In genomic region chr15:10500838-10501719, GRCm38 (mm10) we compare ENCODE assay signal across 9 mouse cellular contexts. TPM values are rescaled to one million over a fixed set of nuclear protein-coding genes. Genes with fewer than 3 reads are reported as not detected.
A peak's percentile ranks its signal among the peaks of the same experiment; 100 is the strongest.
DNase-seq lines count a peak whose midpoint lies in the region; ATAC-seq and TF ChIP-seq lines count a peak whose summit lies in the region.
"Had no signal": no experiment of that assay in that cellular context is flagged by ENCODE, and none has a peak within 500 bp of the region (broad histone marks: within the 10 kb centered on the region; RNA-seq: fewer than 3 reads in every experiment).

No protein-coding gene starts in this region.

- no peaks in the 10 kb centered on the region for H3K9me3 ChIP-seq in E14TG2a.4 (ENCODE audit: low read length)
- H3K9me3 ChIP-seq in embryonic facial prominence, embryonic 11.5 days (replicated peaks; ENCODE audit: control insufficient read depth, low read length) = no peaks in the 10 kb centered on the region
- H3K9me3 ChIP-seq: heart, embryonic 13.5 days had no signal

- H3K27ac ChIP-seq in embryonic facial prominence, embryonic 11.5 days (replicated peaks; ENCODE audit: low read depth, low read length) = no peak overlapping the region
- H3K27ac ChIP-seq: heart, embryonic 13.5 days had no signal

- peak; percentile 72 for TF ChIP-seq CTCF in E14TG2a.4 (conservative IDR thresholded peaks at IDR 0.05; ENCODE audit: low read length)

- peaks cover 22% of the 10 kb centered on the region for H3K4me1 ChIP-seq in E14TG2a.4 (replicated peaks; ENCODE audit: low read depth, low read length)
- H3K4me1 ChIP-seq in embryonic facial prominence, embryonic 11.5 days (ENCODE audit: control insufficient read depth, insufficient read depth, low read length) = no peaks in the 10 kb centered on the region
- H3K4me1 ChIP-seq: heart, embryonic 13.5 days had no signal

- no peak overlapping the region for H3K9ac ChIP-seq in embryonic facial prominence, embryonic 11.5 days (replicated peaks; ENCODE audit: low read length)
- H3K9ac ChIP-seq: heart, embryonic 13.5 days had no signal

- peaks cover 2% of the 10 kb centered on the region; the same call in 1 of the 2 replicates for H3K36me3 ChIP-seq in E14TG2a.4 (ENCODE audit: insufficient read depth, low read length)
- H3K36me3 ChIP-seq in embryonic facial prominence, embryonic 11.5 days (replicated peaks; ENCODE audit: control insufficient read depth, insufficient read depth, low read depth, low read length) = no peaks in the 10 kb centered on the region

- no peaks in the 10 kb centered on the region for H3K27me3 ChIP-seq in E14TG2a.4 (ENCODE audit: insufficient read depth, low read length)
- no peaks in the 10 kb centered on the region for H3K27me3 ChIP-seq in embryonic facial prominence, embryonic 11.5 days (ENCODE audit: control insufficient read depth, insufficient read depth, low read length)
- H3K27me3 ChIP-seq: heart, embryonic 13.5 days had no signal

- DNase-seq in A20 (ENCODE audit: low read depth, low spot score) = peak; percentile 51
- DNase-seq in embryonic facial prominence, embryonic 11.5 days (ENCODE audit: low spot score) = peak; percentile 82
- peak; percentile 31 to 75 for DNase-seq in layer of hippocampus, adult 18-20 months (ENCODE audit: low spot score in 2 of 2)
- peak; percentile 35 to 59 for DNase-seq in lung, postnatal 4 days
- DNase-seq in right cerebral cortex, postnatal 25 days = peak; percentile 50

- WGBS in embryonic facial prominence, embryonic 11.5 days = 56% methylated on average over 11 of the region's 11 CpGs

- ATAC-seq in embryonic facial prominence, embryonic 11.5 days (replicated peaks; ENCODE audit: insufficient number of reproducible peaks, low FRiP score, low TSS enrichment, low read depth) = 0 out of 2 replicates have a peak, but pooled peaks have one; percentile 75
- peak; percentile 66 to 81; a peak in 3 of 4 replicates for ATAC-seq in hematopoietic stem cell, adult 5-6 weeks (replicated peaks in 1 of 2; ENCODE audit: insufficient read depth in 1 of 2, low FRiP score in 2 of 2, low TSS enrichment in 1 of 2, low read depth in 1 of 2, poor library complexity in 2 of 2, severe bottlenecking in 2 of 2)

- no peak overlapping the region for H3K4me3 ChIP-seq in E14TG2a.4 (replicated peaks; ENCODE audit: low read length)
- no peak overlapping the region for H3K4me3 ChIP-seq in embryonic facial prominence, embryonic 11.5 days (ENCODE audit: low read depth, low read length)
- H3K4me3 ChIP-seq: heart, embryonic 13.5 days had no signal

- no peak overlapping the region for H3K4me2 ChIP-seq in embryonic facial prominence, embryonic 11.5 days (ENCODE audit: low read depth, low read length)
- H3K4me2 ChIP-seq: heart, embryonic 13.5 days had no signal

RNA-seq across cellular contexts. Expression of gene Rad1, which starts 15.3 kb away (rescaled TPM):
- polyA plus RNA-seq in embryonic facial prominence, embryonic 11.5 days (2014; fragmentation: Nextera tagmentation; extraction: Ambion mirVana) = 31.2 and 34.1 TPM in 2 replicates
- 18.9 and 22.8 TPM in 2 replicates for total RNA-seq in hematopoietic stem cell, adult 5-6 weeks (2017)
- total RNA-seq in layer of hippocampus, adult 18-20 months (2021) = 10 to 100 TPM; 12.5 to 14.5 TPM

RNA-seq across cellular contexts. Expression of gene Brix1, which starts 15.3 kb away (rescaled TPM):
- polyA plus RNA-seq in embryonic facial prominence, embryonic 11.5 days (2014; fragmentation: Nextera tagmentation; extraction: Ambion mirVana) = 157 and 185 TPM in 2 replicates
- total RNA-seq in hematopoietic stem cell, adult 5-6 weeks (2017) = 29.8 and 38.9 TPM in 2 replicates
- 10 to 100 TPM; 18.1 to 26.6 TPM for total RNA-seq in layer of hippocampus, adult 18-20 months (2021)

RNA-seq across cellular contexts. Expression of gene Dnajc21, which starts 30.8 kb away (rescaled TPM):
- polyA plus RNA-seq in embryonic facial prominence, embryonic 11.5 days (2014; fragmentation: Nextera tagmentation; extraction: Ambion mirVana) = 14.3 and 18.2 TPM in 2 replicates
- 53.5 and 53.8 TPM in 2 replicates for total RNA-seq in hematopoietic stem cell, adult 5-6 weeks (2017)
- total RNA-seq in layer of hippocampus, adult 18-20 months (2021) = 10 to 100 TPM; 23.7 to 26.3 TPM

RNA-seq across cellular contexts. Expression of gene Ttc23l, which starts 57.4 kb away (rescaled TPM):
- not detected in 2 replicates for polyA plus RNA-seq in embryonic facial prominence, embryonic 11.5 days (2014; fragmentation: Nextera tagmentation; extraction: Ambion mirVana)
- not detected in 2 replicates for total RNA-seq in hematopoietic stem cell, adult 5-6 weeks (2017)
- total RNA-seq in layer of hippocampus, adult 18-20 months (2021) = not detected
- polyA plus RNA-seq: heart, embryonic 13.5 days; stomach, embryonic 14.5 days had no signal
